Mouse (Mus musculus): Measurements from ENCODE around the gene Olfr47. TPM values are rescaled to one million over a fixed set of nuclear protein-coding genes. Genes with fewer than 3 reads are reported as not detected.
"Not testable (repeated sequence)": the region's sequence is repeated elsewhere in the genome, so short reads cannot be mapped to it uniquely, and the experiment has no call there.

The Olfr47 gene
- polyA plus RNA-seq (2016; fragmentation: Nextera tagmentation; extraction: Ambion mirVana) = not detected in 2 replicates

DNA sequence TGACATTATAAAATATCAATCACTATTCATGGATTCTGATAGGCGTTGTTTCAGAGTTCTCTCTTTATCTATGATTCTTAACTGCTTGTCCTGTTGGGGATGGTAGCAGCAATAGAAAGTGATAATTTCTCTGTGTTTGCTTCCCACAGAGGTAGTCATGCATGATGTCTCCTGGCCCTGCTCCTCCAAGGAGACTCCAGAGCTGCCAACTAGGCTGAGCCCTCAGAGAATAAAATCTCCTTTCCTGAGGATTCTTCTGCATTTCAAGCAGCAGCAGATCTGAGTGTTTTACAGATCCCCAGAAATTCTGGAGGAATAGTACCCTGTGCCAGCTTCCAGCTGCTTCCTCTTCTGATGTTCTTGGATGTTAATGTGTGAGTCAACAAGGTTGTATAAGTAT is at the start of gene Olfr47:
Gene Olfr47, plus strand, starts transcription at position 275 of the 400 bp plus-strand sequence.
- not testable (repeated sequence) for H3K4me3 ChIP-seq; H3K27me3 ChIP-seq (ENCODE audit: low read depth, poor library complexity, severe bottlenecking); H3K9me3 ChIP-seq (replicated peaks); H3K4me1 ChIP-seq; H3K36me3 ChIP-seq; DNase-seq (ENCODE audit: low spot score); H3K27ac ChIP-seq (replicated peaks)
- WGBS = 89% methylated on average over 1 of the region's 1 CpGs

DNA sequence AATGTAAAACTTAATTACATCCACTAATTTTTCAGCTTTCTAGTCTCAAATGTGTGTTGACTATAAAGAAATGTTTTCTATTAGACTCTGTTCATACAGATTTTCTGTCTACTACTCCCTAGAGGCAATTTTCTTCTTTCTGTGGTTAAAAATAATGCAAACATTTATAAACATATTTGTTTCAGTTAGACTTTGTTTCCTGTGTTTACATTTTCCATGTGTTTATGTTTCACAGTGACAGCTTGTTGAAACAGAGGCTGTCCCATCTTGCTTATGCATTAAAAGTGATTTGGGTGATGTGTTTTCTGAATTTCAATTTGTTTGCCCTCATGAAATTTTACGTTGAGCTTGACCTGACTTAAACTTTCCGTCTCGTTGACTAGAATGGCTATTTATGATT is 40.3 kb upstream of the Olfr47 start:
- Histone ChIP-seq H3K4me3 (no peak overlapping the region), H3K36me3 (no peaks in the 10 kb centered on the region), H3K9me3 (replicated peaks) (no peaks in the 10 kb centered on the region), H3K4me1 (no peaks in the 10 kb centered on the region), H3K27ac (replicated peaks) (no peak overlapping the region), H3K27me3 (ENCODE audit: low read depth, poor library complexity, severe bottlenecking) (no peaks in the 10 kb centered on the region)
- DNase-seq (ENCODE audit: low spot score) = no peak
- WGBS = 93% methylated on average over 3 of the region's 3 CpGs

DNA sequence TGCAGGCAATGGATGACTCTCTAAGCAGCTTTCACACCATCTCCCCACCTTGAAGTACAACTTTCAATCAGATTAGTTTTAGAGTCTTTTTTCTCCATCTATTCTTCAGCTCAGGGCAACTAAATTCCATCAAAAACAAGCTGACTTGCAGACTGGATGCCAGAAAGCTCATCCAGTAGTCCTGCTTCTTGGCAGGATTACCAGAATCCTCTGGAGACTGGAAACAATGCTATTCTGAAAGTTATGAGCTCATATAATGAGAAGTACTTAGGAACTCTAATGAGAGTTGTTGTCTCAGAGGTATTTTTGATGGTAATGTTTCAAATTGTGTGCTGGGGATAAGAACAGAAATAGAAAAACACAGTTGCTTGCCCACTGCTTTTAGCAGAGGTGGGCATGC is 34.5 kb upstream of the Olfr47 start, which contains the start of gene Olfr435:
Gene Olfr435, plus strand, starts transcription at position 366 of the 400 bp plus-strand sequence.
- Histone ChIP-seq H3K4me1 (no peaks in the 10 kb centered on the region), H3K27ac (replicated peaks) (no peak within 1 kb of the TSS), H3K36me3 (no peaks in the 10 kb centered on the region), H3K27me3 (ENCODE audit: low read depth, poor library complexity, severe bottlenecking) (no peaks in the 10 kb centered on the region), H3K9me3 (replicated peaks) (no peaks in the 10 kb centered on the region), H3K4me3 (no peak within 1 kb of the TSS)
- DNase-seq (ENCODE audit: low spot score) = no peak

DNA sequence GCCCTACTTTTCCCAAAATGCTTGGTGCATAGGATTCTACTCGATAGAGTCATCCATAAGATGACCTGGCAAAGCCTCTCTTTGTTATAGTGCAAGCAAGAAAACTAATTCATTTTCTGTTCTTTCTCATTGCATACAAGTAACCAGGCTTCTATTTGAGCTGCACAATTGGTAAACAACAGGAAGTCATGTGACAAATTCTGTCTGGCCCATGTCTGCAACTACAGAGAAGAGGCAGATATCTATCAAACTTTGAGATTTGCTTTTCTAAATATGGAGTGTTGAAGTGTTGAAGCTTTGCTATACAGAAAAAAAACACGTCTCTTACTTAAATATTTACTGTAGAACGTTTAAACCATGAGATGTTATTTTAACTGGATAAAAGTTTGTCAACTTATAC is 33.2 kb upstream of the Olfr47 start:
- Histone ChIP-seq H3K4me3 (no peak overlapping the region), H3K27ac (replicated peaks) (no peak overlapping the region), H3K36me3 (no peaks in the 10 kb centered on the region), H3K4me1 (no peaks in the 10 kb centered on the region), H3K9me3 (replicated peaks) (no peaks in the 10 kb centered on the region), H3K27me3 (ENCODE audit: low read depth, poor library complexity, severe bottlenecking) (no peaks in the 10 kb centered on the region)
- DNase-seq (ENCODE audit: low spot score) = no peak
- 77% methylated on average over 3 of the region's 3 CpGs for WGBS

DNA sequence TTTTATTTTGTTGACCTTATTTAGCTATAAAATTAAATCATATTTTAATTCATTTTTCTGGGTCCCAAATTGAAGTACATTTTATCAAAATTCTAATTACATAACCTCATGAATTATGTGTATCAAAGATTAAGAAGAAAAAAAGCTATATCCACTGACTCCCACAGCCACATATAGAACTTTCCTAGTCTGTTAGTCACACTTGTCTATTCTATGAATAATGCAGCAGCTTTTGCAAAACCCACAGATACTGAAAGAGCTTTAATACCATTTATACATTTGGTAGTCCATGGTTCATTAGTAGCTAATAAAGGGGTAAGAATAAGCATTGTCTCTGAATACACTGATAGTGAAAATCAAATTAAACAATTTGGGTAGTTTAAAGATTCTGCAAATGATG is 28.5 kb upstream of the Olfr47 start:
- Histone ChIP-seq H3K36me3 (no peaks in the 10 kb centered on the region), H3K4me3 (no peak overlapping the region), H3K27ac (replicated peaks) (no peak overlapping the region), H3K27me3 (ENCODE audit: low read depth, poor library complexity, severe bottlenecking) (no peaks in the 10 kb centered on the region), H3K9me3 (replicated peaks) (no peaks in the 10 kb centered on the region), H3K4me1 (no peaks in the 10 kb centered on the region)
- no peak for DNase-seq (ENCODE audit: low spot score)

DNA sequence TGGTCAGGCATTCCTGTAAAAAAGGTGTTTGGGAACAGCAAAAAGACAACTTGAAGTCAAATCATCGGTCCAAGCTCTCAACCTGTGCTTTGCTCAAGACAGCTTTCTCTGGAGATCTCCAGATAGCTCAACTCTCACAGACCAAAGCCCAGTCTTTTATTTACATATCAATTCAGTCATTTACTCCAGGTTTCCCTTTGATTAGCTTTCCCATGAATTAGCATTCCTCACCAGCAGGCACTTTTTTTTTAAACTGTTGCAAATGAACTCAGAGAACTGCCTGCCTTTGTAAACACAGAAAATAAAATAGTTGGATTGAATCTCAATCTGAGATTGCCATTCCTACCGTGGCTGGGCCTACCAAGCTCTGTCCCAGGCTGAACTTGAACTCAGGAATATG is 26.0 kb upstream of the Olfr47 start:
- WGBS = 53% methylated on average over 2 of the region's 2 CpGs
- H3K4me3 ChIP-seq = no peak overlapping the region
- no peaks in the 10 kb centered on the region for H3K27me3 ChIP-seq (ENCODE audit: low read depth, poor library complexity, severe bottlenecking)
- no peaks in the 10 kb centered on the region for H3K4me1 ChIP-seq
- no peaks in the 10 kb centered on the region for H3K36me3 ChIP-seq
- no peaks in the 10 kb centered on the region for H3K9me3 ChIP-seq (replicated peaks)
- no peak for DNase-seq (ENCODE audit: low spot score)
- H3K27ac ChIP-seq (replicated peaks) = no peak overlapping the region

DNA sequence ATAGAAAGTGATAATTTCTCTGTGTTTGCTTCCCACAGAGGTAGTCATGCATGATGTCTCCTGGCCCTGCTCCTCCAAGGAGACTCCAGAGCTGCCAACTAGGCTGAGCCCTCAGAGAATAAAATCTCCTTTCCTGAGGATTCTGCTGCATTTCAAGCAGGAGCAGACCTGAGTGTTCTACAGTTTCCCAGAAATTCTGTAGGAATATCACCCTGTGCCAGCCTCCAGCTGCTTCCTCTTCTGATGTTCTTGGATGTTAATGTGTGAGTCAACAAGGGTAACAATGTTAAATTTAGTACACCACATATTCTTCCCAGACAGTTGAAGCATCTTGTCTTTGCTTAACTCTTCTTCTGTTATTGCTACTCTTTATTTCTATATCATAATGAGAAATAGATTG is 18.5 kb upstream of the Olfr47 start, which contains the start of gene Olfr434:
Gene Olfr434, plus strand, starts transcription at position 149 of the 400 bp plus-strand sequence.
- H3K4me1 ChIP-seq; H3K9me3 ChIP-seq (replicated peaks); H3K36me3 ChIP-seq; DNase-seq (ENCODE audit: low spot score); H3K27me3 ChIP-seq (ENCODE audit: low read depth, poor library complexity, severe bottlenecking); H3K4me3 ChIP-seq; H3K27ac ChIP-seq (replicated peaks): not testable (repeated sequence)

DNA sequence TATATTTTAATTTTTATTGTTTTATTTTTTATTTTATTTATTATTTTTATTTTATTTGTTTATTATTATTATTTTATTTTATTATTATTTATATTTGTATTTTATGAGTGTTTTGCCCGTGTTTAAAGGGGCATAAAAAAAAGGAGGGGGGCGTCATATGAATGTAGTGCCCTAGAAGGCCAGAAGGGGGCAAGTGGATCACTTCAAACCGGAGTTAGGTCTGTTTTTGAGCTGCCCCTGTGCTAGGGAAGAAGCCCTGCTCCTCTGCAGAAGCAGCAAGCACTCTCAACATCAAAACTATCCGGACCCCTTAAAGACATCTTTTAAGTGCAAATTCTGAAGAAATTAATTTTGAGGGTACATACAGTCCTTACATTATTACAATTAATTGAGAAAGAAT is 10.7 kb downstream of the Olfr47 start:
- WGBS = 22% methylated on average over 4 of the region's 4 CpGs
- Histone ChIP-seq H3K4me3 (no peak overlapping the region), H3K9me3 (replicated peaks) (no peaks in the 10 kb centered on the region), H3K27me3 (ENCODE audit: low read depth, poor library complexity, severe bottlenecking) (no peaks in the 10 kb centered on the region), H3K27ac (replicated peaks) (no peak overlapping the region), H3K4me1 (no peaks in the 10 kb centered on the region), H3K36me3 (no peaks in the 10 kb centered on the region)
- no peak for DNase-seq (ENCODE audit: low spot score)

DNA sequence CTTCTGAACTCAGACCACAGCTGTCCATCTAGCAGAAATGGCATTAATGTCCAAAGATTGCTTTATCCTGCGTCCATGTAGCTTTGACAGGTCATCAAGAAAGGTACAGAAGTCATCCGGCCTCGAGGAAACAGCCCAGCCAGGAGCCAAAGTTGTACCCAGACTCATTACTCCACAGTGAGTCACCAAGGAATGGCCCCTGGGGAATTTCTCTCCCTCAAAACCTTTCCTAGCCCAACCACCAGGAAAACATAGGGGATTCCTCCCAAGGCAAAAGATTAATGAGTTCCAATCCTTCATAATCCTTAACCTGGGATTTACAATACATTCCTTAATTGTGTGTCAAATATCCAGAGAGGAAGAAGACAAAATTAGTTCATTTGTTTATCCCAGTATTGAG is 16.1 kb downstream of the Olfr47 start:
- Histone ChIP-seq H3K9me3 (replicated peaks) (no peaks in the 10 kb centered on the region), H3K27me3 (ENCODE audit: low read depth, poor library complexity, severe bottlenecking) (no peaks in the 10 kb centered on the region), H3K36me3 (no peaks in the 10 kb centered on the region), H3K4me1 (no peaks in the 10 kb centered on the region), H3K27ac (replicated peaks) (no peak overlapping the region), H3K4me3 (no peak overlapping the region)
- WGBS = 76% methylated on average over 3 of the region's 3 CpGs
- no peak for DNase-seq (ENCODE audit: low spot score)

DNA sequence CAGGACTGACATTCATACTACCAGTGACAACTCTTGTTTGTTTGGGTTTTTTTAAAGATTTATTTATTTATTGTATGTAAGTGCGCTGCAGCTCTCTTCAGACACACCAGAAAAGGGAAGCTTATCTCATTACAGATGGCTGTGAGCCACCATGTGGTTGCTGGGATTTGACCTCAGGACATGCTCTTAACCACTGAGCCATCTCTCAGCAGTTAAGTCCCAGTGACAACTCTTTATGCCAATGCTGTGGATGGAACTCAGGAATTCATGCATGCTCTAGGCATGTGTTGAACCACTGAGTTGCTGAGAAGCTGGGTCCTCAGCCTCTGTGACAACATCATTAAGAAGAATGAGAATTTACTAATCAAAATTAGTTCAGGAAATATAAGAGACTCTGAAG is 21.7 kb downstream of the Olfr47 start:
- no peak for DNase-seq (ENCODE audit: low spot score)
- no peaks in the 10 kb centered on the region for H3K4me1 ChIP-seq
- no peak overlapping the region for H3K4me3 ChIP-seq
- H3K9me3 ChIP-seq (replicated peaks) = no peaks in the 10 kb centered on the region
- no peaks in the 10 kb centered on the region for H3K27me3 ChIP-seq (ENCODE audit: low read depth, poor library complexity, severe bottlenecking)
- H3K36me3 ChIP-seq = no peaks in the 10 kb centered on the region
- no peak overlapping the region for H3K27ac ChIP-seq (replicated peaks)
- 89% methylated on average over 1 of the region's 1 CpGs for WGBS

DNA sequence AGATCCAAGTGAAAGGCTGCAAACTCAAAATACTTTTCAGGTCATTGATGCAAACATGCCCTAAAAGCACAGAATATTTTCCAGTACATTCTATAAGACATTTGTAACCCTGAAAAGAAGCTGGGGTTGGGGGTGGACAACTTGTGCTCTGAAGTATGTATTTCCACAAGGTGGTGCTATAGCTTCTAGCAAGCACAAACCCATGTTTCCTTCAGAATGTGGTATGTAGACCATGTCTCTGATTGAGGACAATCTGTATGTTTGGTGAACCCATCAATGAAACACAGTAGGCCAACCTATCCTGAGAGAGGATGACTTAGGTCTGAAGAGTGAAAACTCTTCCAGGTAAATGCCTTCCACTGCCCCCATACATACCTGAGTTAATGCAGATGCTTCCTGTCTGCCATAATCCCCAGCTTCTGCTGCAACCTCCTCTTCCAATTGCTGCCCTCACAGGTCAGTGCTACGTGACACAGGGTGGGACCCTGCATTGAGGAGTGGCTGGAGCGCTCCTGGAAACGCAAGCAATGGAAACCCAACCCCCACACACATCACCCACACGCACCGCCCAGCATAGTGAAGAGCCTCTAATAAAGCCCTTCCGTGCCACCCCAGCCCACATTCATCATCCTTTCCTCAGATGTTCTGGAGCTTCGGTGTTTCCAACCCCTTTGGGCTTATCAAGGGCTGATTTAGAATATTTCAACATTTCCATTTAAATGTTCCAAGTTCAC is 23.0 kb downstream of the Olfr47 start:
- Histone ChIP-seq H3K9me3 (replicated peaks) (no peaks in the 10 kb centered on the region), H3K4me1 (no peaks in the 10 kb centered on the region), H3K27me3 (ENCODE audit: low read depth, poor library complexity, severe bottlenecking) (no peaks in the 10 kb centered on the region), H3K4me3 (no peak overlapping the region), H3K36me3 (no peaks in the 10 kb centered on the region), H3K27ac (replicated peaks) (no peak overlapping the region)
- DNase-seq (ENCODE audit: low spot score) = no peak
- 68% methylated on average over 7 of the region's 7 CpGs for WGBS

DNA sequence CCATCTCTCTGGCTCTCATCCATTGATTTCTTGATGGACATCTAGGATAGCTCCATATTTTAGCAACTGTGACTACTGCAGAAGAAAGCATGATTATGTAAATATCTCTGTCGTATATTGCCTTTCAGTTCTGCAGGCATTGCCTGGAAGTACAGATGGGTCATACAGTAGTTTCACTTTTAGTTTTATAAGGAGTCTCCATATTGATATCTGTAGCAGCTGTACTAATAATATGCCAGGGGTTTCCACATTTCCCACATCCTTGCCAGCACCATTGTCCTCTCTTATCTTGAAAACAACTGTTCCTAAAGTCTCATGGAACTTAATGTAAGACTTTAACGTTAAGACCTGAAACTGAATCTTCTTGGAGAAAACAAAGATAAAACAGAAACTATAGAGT is 29.4 kb downstream of the Olfr47 start:
- H3K4me1 ChIP-seq = peaks cover 7% of the 10 kb centered on the region
- no peak overlapping the region for H3K27ac ChIP-seq (replicated peaks)
- H3K36me3 ChIP-seq = no peaks in the 10 kb centered on the region
- WGBS = 67% methylated on average over 2 of the region's 2 CpGs
- H3K9me3 ChIP-seq (replicated peaks) = no peaks in the 10 kb centered on the region
- no peak for DNase-seq (ENCODE audit: low spot score)
- peaks cover 25% of the 10 kb centered on the region for H3K27me3 ChIP-seq (ENCODE audit: low read depth, poor library complexity, severe bottlenecking)
- no peak overlapping the region for H3K4me3 ChIP-seq

DNA sequence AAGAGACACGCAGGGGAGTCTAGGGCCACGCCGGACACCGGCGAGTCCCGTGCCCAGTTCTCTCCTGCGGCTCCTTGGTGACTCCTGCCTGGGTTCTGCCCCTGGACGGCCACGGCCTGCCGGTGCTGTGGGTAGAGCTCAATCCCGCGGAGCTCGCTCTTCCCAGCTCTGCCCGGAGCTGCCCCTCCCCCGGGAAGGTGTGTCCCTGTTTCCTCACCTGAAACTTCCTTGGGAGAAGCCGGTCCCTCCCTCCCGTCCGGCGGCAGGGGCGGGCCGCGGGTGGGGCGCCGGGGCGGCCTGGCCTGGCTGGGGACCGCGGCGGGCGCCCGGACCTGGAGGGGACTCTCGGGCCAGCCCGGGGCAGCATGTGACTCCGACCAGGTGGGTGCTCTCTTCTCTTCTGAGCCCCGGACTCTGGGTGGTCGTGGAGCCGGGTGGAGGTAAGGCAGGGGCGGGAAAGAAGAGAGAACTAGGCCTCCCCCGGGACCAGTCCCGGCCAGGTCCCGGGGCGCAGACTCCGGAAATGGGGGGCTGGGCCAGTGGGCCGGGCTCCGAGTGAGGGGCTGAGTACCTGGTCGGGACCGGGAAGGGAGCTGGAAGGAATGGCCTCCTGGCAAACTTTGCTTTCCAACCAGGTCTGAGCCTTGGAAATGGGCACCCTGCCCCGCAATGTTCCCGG is 34.2 kb downstream of the Olfr47 start, which contains the start of gene Arhgef5:
Gene Arhgef5, plus strand, starts transcription at position 220 of the 679 bp plus-strand sequence.
- peaks cover 42% of the 10 kb centered on the region for H3K27me3 ChIP-seq (ENCODE audit: low read depth, poor library complexity, severe bottlenecking)
- WGBS = 2% methylated on average over 45 of the region's 48 CpGs
- H3K27ac ChIP-seq (replicated peaks) = peak within 1 kb of the TSS; percentile 82
- no peaks in the 10 kb centered on the region for H3K9me3 ChIP-seq (replicated peaks)
- DNase-seq (ENCODE audit: low spot score) = peak; percentile 47
- no peaks in the 10 kb centered on the region for H3K36me3 ChIP-seq
- H3K4me1 ChIP-seq = peaks cover 14% of the 10 kb centered on the region
- peak within 1 kb of the TSS; percentile 70 for H3K4me3 ChIP-seq
